Mouse (Mus musculus): Measurements from ENCODE around the gene Colgalt2.

DNA sequence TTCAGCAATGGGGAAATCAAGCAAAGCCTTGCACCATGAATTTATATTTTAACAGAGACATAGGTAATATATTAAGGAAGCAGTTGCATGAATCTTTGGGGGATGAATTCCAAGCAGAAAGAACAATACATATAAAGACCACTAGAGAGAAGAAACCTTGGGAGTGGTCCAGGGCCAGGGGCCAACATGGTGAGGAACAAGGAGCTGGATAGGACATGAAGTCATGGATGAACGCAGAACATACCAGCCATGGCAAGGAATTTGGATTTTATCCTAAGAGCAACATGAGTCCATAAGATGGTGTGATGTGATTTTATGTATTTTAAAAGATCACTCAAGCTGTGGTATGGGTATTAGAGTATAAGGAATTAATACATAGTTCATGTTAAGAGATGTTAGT lies 92.6 kb downstream of the Colgalt2 start:
- TF ChIP-seq EP300 (IDR thresholded peaks at IDR 0.05; ENCODE audit: low read depth) = no peak
- no peak for TF ChIP-seq CTCF (IDR thresholded peaks at IDR 0.05; ENCODE audit: low read depth)
